Mouse (Mus musculus): Measurements from ENCODE around the gene Aadacl2.

The Aadacl2 gene

GRCm38 (mm10) chr3:60006443-60006842 is at the start of gene Aadacl2:
Gene Aadacl2, plus strand, starts transcription at chr3:60006743.
- DNase-seq (ENCODE audit: extremely low spot score, low read depth, low spot score), result no peak

GRCm38 (mm10) chr3:59970891-59971290 is 35.7 kb upstream of the Aadacl2 start:
- no peak for DNase-seq (ENCODE audit: extremely low spot score, low read depth, low spot score)

GRCm38 (mm10) chr3:59974591-59974990 is 32.0 kb upstream of the Aadacl2 start:
- DNase-seq (ENCODE audit: extremely low spot score, low read depth, low spot score), result no peak

- DNase-seq (ENCODE audit: extremely low spot score, low read depth, low spot score), result no peak
Measured at GRCm38 (mm10) chr3:60003622-60004021, 2.9 kb upstream of the Aadacl2 start.

GRCm38 (mm10) chr3:60025417-60025816 is 18.9 kb downstream of the Aadacl2 start, which contains the start of gene Aadac:
Gene Aadac, plus strand, starts transcription at chr3:60025717.
- DNase-seq (ENCODE audit: extremely low spot score, low read depth, low spot score), result no peak

- no peak for DNase-seq (ENCODE audit: extremely low spot score, low read depth, low spot score)
Measured at GRCm38 (mm10) chr3:60031511-60031910, 25.0 kb downstream of the Aadacl2 start.

- DNase-seq (ENCODE audit: extremely low spot score, low read depth, low spot score), result no peak
Measured at GRCm38 (mm10) chr3:60046221-60046913, 39.8 kb downstream of the Aadacl2 start.

GRCm38 (mm10) chr3:60053231-60053927 is 46.8 kb downstream of the Aadacl2 start:
- DNase-seq (ENCODE audit: extremely low spot score, low read depth, low spot score), result no peak

- no peak for DNase-seq (ENCODE audit: extremely low spot score, low read depth, low spot score)
Measured at GRCm38 (mm10) chr3:60053931-60054330, 47.4 kb downstream of the Aadacl2 start.

- DNase-seq (ENCODE audit: extremely low spot score, low read depth, low spot score), result no peak
Measured at GRCm38 (mm10) chr3:60056451-60056850, 49.9 kb downstream of the Aadacl2 start.

GRCm38 (mm10) chr3:60057070-60057808 is 50.7 kb downstream of the Aadacl2 start:
- no peak for DNase-seq (ENCODE audit: extremely low spot score, low read depth, low spot score)

GRCm38 (mm10) chr3:60057809-60058082 is 51.2 kb downstream of the Aadacl2 start:
- DNase-seq (ENCODE audit: extremely low spot score, low read depth, low spot score), result no peak

Measured in hindlimb bud, embryonic 11.5 days (tissue).